Mouse (Mus musculus): ENCODE data around the gene Ikzf3. TPM values are rescaled to one million over a fixed set of nuclear protein-coding genes. Genes with fewer than 3 reads are reported as not detected.

Ikzf3 gene
- polyA plus RNA-seq, 2 experiments, result 0.23 to 0.45 TPM

- no peak overlapping the region for H3K4me2 ChIP-seq (replicated peaks; ENCODE audit: low read depth, low read length, severe bottlenecking)
- H3K4me1 ChIP-seq (ENCODE audit: control insufficient read depth, insufficient read depth, low read length), result peaks cover 20% of the 10 kb centered on the region
- no peak overlapping the region for H3K4me3 ChIP-seq (replicated peaks; ENCODE audit: low read length)
- no peaks in the 10 kb centered on the region for H3K9me3 ChIP-seq (ENCODE audit: control insufficient read depth, low read length)
- H3K27me3 ChIP-seq (ENCODE audit: control insufficient read depth, insufficient read depth, low read length), result no peaks in the 10 kb centered on the region
- no peak for TF ChIP-seq POLR2A (IDR thresholded peaks at IDR 0.05; ENCODE audit: borderline replicate concordance, extremely low read depth, insufficient read depth, insufficient read length)
- 87% methylated on average over 6 of the region's 6 CpGs for WGBS
- no peak overlapping the region for H3K27ac ChIP-seq (replicated peaks; ENCODE audit: low read depth, low read length)
- ATAC-seq (ENCODE audit: low FRiP score, low read depth), result no peak
- no peak overlapping the region for H3K9ac ChIP-seq (ENCODE audit: low read depth, low read length, severe bottlenecking)
- peaks cover 28% of the 10 kb centered on the region for H3K36me3 ChIP-seq (ENCODE audit: control insufficient read depth, insufficient read depth, low read length)
- no peak for DNase-seq (ENCODE audit: low spot score)
Observed at GRCm38 (mm10) chr11:98584629-98585177, 38.9 kb upstream of the Ikzf3 start.

GRCm38 (mm10) chr11:98584146-98584545 lies 38.3 kb upstream of the Ikzf3 start:
- ATAC-seq (ENCODE audit: low FRiP score, low read depth) (no peak), DNase-seq (ENCODE audit: low spot score) (no peak)
- 50% methylated on average over 1 of the region's 1 CpGs for WGBS
- H3K27me3 ChIP-seq (ENCODE audit: control insufficient read depth, insufficient read depth, low read length), result no peaks in the 10 kb centered on the region
- no peak for TF ChIP-seq POLR2A (IDR thresholded peaks at IDR 0.05; ENCODE audit: borderline replicate concordance, extremely low read depth, insufficient read depth, insufficient read length)
- H3K9me3 ChIP-seq (ENCODE audit: control insufficient read depth, low read length), result no peaks in the 10 kb centered on the region
- H3K9ac ChIP-seq (ENCODE audit: low read depth, low read length, severe bottlenecking), result no peak overlapping the region
- H3K4me2 ChIP-seq (replicated peaks; ENCODE audit: low read depth, low read length, severe bottlenecking), result no peak overlapping the region
- peaks cover 20% of the 10 kb centered on the region for H3K4me1 ChIP-seq (ENCODE audit: control insufficient read depth, insufficient read depth, low read length)
- H3K27ac ChIP-seq (replicated peaks; ENCODE audit: low read depth, low read length), result no peak overlapping the region
- H3K36me3 ChIP-seq (ENCODE audit: control insufficient read depth, insufficient read depth, low read length), result peaks cover 28% of the 10 kb centered on the region
- no peak overlapping the region for H3K4me3 ChIP-seq (replicated peaks; ENCODE audit: low read length)

- no peak for ATAC-seq (ENCODE audit: low FRiP score, low read depth)
- TF ChIP-seq POLR2A (IDR thresholded peaks at IDR 0.05; ENCODE audit: borderline replicate concordance, extremely low read depth, insufficient read depth, insufficient read length), result no peak
- WGBS, result 26% methylated on average over 3 of the region's 3 CpGs
Observed at GRCm38 (mm10) chr11:98583571-98583970, 37.7 kb upstream of the Ikzf3 start.

GRCm38 (mm10) chr11:98583265-98583552 lies 37.4 kb upstream of the Ikzf3 start:
- Histone ChIP-seq H3K9ac (ENCODE audit: low read depth, low read length, severe bottlenecking) (no peak overlapping the region), H3K4me2 (replicated peaks; ENCODE audit: low read depth, low read length, severe bottlenecking) (no peak overlapping the region), H3K4me1 (ENCODE audit: control insufficient read depth, insufficient read depth, low read length) (peaks cover 20% of the 10 kb centered on the region), H3K27me3 (ENCODE audit: control insufficient read depth, insufficient read depth, low read length) (no peaks in the 10 kb centered on the region), H3K9me3 (ENCODE audit: control insufficient read depth, low read length) (no peaks in the 10 kb centered on the region), H3K4me3 (replicated peaks; ENCODE audit: low read length) (no peak overlapping the region), H3K27ac (replicated peaks; ENCODE audit: low read depth, low read length) (no peak overlapping the region), H3K36me3 (ENCODE audit: control insufficient read depth, insufficient read depth, low read length) (peaks cover 28% of the 10 kb centered on the region)
- DNase-seq (ENCODE audit: low spot score) (no peak), ATAC-seq (ENCODE audit: low FRiP score, low read depth) (no peak)
- TF ChIP-seq POLR2A (IDR thresholded peaks at IDR 0.05; ENCODE audit: borderline replicate concordance, extremely low read depth, insufficient read depth, insufficient read length), result no peak
- 93% methylated on average over 3 of the region's 3 CpGs for whole genome bisulfite sequencing

More at GRCm38 (mm10) chr11:98583571-98583970, 37.7 kb upstream of the Ikzf3 start:
- Histone ChIP-seq H3K4me3 (replicated peaks; ENCODE audit: low read length) (no peak overlapping the region), H3K36me3 (ENCODE audit: control insufficient read depth, insufficient read depth, low read length) (peaks cover 28% of the 10 kb centered on the region), H3K9me3 (ENCODE audit: control insufficient read depth, low read length) (no peaks in the 10 kb centered on the region), H3K27me3 (ENCODE audit: control insufficient read depth, insufficient read depth, low read length) (no peaks in the 10 kb centered on the region), H3K9ac (ENCODE audit: low read depth, low read length, severe bottlenecking) (no peak overlapping the region), H3K4me1 (ENCODE audit: control insufficient read depth, insufficient read depth, low read length) (peaks cover 20% of the 10 kb centered on the region), H3K4me2 (replicated peaks; ENCODE audit: low read depth, low read length, severe bottlenecking) (no peak overlapping the region), H3K27ac (replicated peaks; ENCODE audit: low read depth, low read length) (no peak overlapping the region)
- DNase-seq (ENCODE audit: low spot score), result no peak

GRCm38 (mm10) chr11:98582551-98583264 lies 36.9 kb upstream of the Ikzf3 start:
- Histone ChIP-seq H3K4me2 (replicated peaks; ENCODE audit: low read depth, low read length, severe bottlenecking) (no peak overlapping the region), H3K9ac (ENCODE audit: low read depth, low read length, severe bottlenecking) (no peak overlapping the region), H3K27ac (replicated peaks; ENCODE audit: low read depth, low read length) (no peak overlapping the region), H3K27me3 (ENCODE audit: control insufficient read depth, insufficient read depth, low read length) (no peaks in the 10 kb centered on the region), H3K9me3 (ENCODE audit: control insufficient read depth, low read length) (no peaks in the 10 kb centered on the region), H3K36me3 (ENCODE audit: control insufficient read depth, insufficient read depth, low read length) (peaks cover 28% of the 10 kb centered on the region), H3K4me3 (replicated peaks; ENCODE audit: low read length) (no peak overlapping the region), H3K4me1 (ENCODE audit: control insufficient read depth, insufficient read depth, low read length) (peaks cover 16% of the 10 kb centered on the region)
- DNase-seq (ENCODE audit: low spot score) (no peak), ATAC-seq (ENCODE audit: low FRiP score, low read depth) (no peak)
- TF ChIP-seq POLR2A (IDR thresholded peaks at IDR 0.05; ENCODE audit: borderline replicate concordance, extremely low read depth, insufficient read depth, insufficient read length), result no peak
- 85% methylated on average over 12 of the region's 12 CpGs for WGBS
